Mouse (Mus musculus) ES-E14 (cell line): Measurements from ENCODE around the gene Mettl14.

Source experiments
- CHD2 ChIP-seq: IDR thresholded peaks from 2 replicates; pipeline ENCODE4 v1.6.1; 2014; ENCODE audit warnings: mild to moderate bottlenecking, low read depth, low read length, inconsistent platforms
- HCFC1 ChIP-seq: IDR thresholded peaks from 2 replicates; pipeline ENCODE4 v1.6.1; 2012; ENCODE audit warnings: low read length, inconsistent platforms, borderline replicate concordance; ENCODE audit not compliant: insufficient read depth
- MAFK ChIP-seq: IDR thresholded peaks from 2 replicates; pipeline ENCODE4 v1.6.1; 2014; ENCODE audit warnings: mild to moderate bottlenecking, low read depth, low read length, inconsistent platforms; ENCODE audit not compliant: insufficient read depth
- ZNF384 ChIP-seq: IDR thresholded peaks from 2 replicates; pipeline ENCODE4 v1.6.1; 2012; ENCODE audit warnings: low read depth, low read length, inconsistent platforms

- TF ChIP-seq HCFC1, result no peak
- no peak for TF ChIP-seq ZNF384
- no peak for TF ChIP-seq MAFK
- no peak for TF ChIP-seq CHD2
Measured at GRCm38 (mm10) chr3:123341049-123341448, 44.9 kb downstream of the Mettl14 start.
